Mouse (Mus musculus): ENCODE data around the gene Tspan32.

- TF ChIP-seq CTCF (IDR thresholded peaks at IDR 0.05; ENCODE audit: low read depth, low read length) (no peak), TAL1 (conservative IDR thresholded peaks at IDR 0.05; ENCODE audit: low read depth, low read length) (no peak), GATA1 (IDR thresholded peaks at IDR 0.05; ENCODE audit: borderline replicate concordance, low read length) (no peak), POLR2AphosphoS5 (IDR thresholded peaks at IDR 0.05; ENCODE audit: insufficient replicate concordance, low read depth, low read length) (no peak)
Observed at GRCm38 (mm10) chr7:143055001-143055400, 50.2 kb downstream of the Tspan32 start.
